Mouse (Mus musculus): ENCODE measurements around the gene Ugt2b5. TPM values are rescaled to one million over a fixed set of nuclear protein-coding genes. Genes with fewer than 3 reads are reported as not detected.
"Not testable (repeated sequence)": the region's sequence is repeated elsewhere in the genome, so short reads cannot be mapped to it uniquely, and the experiment has no call there.

The Ugt2b5 gene
- total RNA-seq (2015; ENCODE audit: low replicate concordance), result not detected in 2 replicates
- total RNA-seq (2017; ENCODE audit: low replicate concordance), result not detected in 2 replicates

DNA sequence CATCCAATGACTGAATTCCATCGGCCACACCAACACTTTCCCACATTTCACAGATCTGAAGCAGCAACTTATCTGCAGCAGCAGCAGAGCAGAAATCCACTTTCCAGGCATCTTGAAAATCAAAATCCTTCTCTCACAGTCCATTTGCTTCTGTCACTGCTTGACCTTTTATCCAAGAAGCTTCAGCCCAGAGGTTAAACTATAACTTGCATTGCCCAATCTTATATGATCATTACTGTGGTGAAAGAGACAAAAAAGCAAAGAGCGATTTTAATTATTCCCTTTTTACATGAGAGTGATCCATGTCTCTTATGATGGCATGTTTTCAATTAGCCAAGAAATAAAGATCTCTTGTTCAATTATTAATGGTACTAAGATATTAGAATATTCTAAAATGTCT lies at the start of gene Ugt2b5:
Ugt2b5 (minus strand) TSS at position 123 of the 400 bp plus-strand sequence.
- ATAC-seq (replicated peaks; ENCODE audit: low FRiP score, poor library complexity, severe bottlenecking), result not testable (repeated sequence)

DNA sequence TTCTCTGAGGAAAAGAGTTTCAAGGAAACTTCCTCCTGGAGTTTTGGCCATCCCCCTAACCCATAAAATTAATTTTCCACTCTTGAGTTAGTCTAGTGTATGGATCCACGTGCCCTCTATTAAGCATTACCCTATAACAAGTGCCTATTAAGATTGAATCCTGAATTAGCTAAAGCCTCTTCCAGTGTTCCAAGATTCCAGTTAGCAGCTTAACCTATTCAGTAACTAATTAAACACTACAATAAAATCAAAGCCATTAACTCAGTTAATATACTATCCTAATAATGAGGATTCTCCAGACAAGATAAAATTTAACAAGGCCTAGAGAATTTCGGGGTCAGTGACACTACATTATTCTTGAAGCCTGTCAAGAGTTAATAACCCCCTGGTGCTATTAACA lies 35.7 kb upstream of the Ugt2b5 start:
- ATAC-seq (replicated peaks; ENCODE audit: low FRiP score, poor library complexity, severe bottlenecking), result not testable (repeated sequence)

DNA sequence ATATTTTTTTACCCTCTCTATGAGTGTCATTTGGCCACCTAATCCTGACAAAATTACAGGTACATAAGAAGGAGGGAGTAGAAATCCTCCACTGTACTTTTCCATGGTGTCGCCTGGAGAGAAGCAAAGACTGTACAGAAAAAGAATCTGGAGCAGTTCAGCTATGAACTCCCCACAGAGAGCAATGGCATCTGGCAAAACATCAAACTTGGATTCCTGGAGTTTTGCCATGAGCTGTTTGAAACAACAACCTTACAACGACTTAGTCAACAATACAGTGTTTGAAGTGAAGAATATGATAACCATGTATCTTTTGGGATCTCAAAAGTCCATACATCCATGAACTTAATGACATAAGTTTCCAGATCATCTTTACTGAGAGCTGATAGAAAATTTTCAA lies 34.6 kb upstream of the Ugt2b5 start:
- no peak for ATAC-seq (replicated peaks; ENCODE audit: low FRiP score, poor library complexity, severe bottlenecking)

DNA sequence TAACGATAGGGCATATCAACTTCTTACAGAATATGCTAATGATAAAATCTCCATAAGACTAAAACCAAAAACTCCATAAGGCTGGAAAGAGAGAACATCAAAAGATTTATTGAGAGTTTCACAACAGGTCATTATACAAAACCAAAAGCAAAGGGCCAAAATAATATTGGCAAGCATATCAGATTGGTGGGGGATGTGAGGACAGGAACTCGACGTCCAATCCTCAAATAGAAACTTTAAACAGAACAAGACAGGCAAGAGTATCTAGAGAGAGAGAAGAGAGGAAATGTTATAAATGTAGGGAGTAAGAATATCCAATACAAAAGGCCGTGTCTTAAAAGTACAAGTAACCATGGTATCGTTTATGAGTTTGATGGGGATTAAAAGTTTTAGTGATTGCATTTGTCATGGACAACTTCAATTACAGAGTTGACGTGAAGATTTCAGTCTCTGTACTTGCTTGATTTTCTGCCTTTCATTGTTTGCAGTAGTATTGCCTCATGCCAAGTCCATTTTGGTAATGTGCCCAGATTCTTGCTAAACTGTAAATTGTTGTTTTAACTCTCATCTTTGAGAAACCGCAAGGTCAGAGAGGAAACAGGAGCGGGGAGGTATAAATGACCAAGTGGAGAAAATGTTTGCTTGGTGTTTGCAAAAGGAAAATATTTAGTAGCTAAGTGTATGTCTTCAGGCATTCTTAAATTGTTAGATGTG lies 7.8 kb upstream of the Ugt2b5 start:
- ATAC-seq (replicated peaks; ENCODE audit: low FRiP score, poor library complexity, severe bottlenecking), result no peak

DNA sequence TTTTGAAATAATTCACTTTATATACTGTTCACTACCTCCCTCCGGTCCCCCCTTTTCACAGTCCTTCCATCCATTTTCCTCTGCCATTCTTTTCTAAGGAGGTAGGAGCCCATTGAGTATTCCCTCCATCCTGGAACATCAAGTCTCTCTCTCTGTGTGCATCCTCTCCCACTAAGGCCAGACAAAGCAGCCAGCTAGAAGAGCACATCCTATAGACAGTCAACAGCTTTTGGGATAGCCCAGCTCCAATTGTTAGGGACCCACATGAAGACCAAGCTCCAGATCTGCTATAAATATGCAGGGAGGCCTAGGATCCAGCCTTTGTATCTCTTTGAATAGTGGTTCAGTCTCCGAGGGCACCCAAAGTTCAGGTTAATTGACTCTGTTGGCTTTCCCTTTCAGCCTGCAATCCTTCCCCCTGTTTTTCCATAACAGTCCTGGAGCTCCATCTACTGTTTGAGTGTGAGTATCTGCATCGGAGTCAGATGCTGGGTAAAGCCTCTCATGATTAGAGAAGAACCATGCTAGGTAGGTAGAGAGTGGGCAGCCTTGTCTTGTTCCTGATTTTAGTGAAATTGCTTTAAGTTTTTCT lies 2.8 kb upstream of the Ugt2b5 start:
- no peak for ATAC-seq (replicated peaks; ENCODE audit: low FRiP score, poor library complexity, severe bottlenecking)

DNA sequence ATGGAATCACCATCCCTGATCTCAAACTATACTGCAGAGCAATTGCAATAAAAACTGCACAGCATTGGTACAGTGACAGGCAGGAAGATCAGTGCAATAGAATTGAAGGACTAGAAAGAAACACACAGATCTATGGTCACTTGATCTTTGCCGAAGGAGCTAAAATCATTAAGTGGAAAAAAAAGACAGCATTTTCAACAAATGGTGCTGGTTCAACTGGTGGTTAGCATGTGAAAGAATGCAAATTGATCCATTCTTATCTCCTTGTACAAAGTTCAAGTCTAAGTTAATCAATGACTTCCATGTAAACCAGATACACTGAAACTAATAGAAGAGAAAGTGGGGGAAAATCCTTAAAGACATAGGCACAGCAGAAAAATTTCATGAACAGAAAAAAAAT lies 36.4 kb downstream of the Ugt2b5 start:
- not testable (repeated sequence) for ATAC-seq (replicated peaks; ENCODE audit: low FRiP score, poor library complexity, severe bottlenecking)

DNA sequence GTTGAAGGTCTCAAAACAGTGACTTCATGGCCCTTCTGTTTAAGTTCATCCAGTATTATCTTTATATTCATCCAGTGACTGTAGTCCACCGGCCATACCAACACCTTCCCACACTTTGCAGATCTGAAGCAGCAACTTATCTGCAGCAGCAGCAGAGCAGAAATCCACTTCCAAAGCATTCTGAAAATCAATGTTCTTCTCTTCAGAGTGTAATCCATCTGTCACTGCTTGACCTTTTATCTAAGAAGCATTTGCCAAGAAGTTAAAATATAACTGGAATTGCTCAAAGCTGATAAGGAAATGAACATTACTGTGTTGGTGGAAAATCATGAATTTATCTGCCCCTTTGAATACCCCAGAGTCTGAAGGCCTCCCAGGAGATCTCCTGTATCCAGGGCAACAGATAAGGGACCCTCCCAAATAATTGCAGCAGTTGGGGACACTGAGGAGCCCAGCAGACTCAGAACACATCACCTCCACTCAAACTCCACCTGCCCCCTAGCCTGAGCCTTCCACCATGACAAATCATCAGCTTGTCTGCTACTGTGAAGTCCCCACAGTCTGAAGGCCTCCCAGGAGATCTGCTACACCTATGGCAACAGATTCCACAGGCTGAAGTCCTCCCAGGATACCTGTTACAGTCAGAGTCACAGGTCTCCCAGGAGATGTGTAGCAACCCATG lies 47.6 kb downstream of the Ugt2b5 start, which contains the start of gene Ugt2b36:
Ugt2b36 (minus strand) TSS at position 210 of the 682 bp plus-strand sequence.
- no peak for ATAC-seq (replicated peaks; ENCODE audit: low FRiP score, poor library complexity, severe bottlenecking)

DNA sequence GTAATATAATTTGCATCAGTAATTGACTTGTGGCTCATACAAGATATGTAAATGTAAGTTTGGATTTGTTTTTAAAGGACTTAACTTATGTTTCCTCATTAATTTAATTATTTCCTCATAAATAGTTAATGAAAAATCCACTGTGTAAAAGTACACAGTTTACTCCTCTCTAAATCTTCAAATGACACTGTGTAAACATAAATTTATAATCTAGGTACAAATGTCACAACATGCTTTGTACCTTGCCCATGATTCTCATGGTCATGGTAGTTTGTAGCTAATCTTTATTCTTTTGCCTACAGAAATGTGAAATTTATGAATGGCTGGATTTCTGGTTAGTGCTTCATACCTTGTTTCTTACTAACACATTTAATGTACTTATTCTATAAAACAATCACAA lies 49.0 kb downstream of the Ugt2b5 start:
- no peak for ATAC-seq (replicated peaks; ENCODE audit: low FRiP score, poor library complexity, severe bottlenecking)

DNA sequence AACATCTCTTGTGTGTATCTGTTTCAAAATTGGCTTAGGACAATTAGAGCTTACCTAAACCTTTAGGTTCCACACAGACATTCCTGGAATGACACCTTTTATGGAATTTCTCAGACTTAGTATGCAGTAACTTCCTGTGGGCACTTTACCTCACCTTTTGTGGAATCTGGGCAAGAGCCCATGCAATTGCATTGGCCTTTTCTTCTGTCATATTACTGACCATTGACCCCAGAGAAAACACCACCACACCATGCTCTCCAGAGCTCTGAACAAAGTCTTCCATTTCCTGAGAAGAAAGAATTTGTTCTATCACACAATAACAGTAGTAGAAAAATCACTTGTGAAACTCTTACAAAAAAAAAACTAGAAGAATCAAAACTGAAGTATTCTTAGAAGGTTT lies 50.9 kb downstream of the Ugt2b5 start:
- ATAC-seq (replicated peaks; ENCODE audit: low FRiP score, poor library complexity, severe bottlenecking), result no peak

DNA sequence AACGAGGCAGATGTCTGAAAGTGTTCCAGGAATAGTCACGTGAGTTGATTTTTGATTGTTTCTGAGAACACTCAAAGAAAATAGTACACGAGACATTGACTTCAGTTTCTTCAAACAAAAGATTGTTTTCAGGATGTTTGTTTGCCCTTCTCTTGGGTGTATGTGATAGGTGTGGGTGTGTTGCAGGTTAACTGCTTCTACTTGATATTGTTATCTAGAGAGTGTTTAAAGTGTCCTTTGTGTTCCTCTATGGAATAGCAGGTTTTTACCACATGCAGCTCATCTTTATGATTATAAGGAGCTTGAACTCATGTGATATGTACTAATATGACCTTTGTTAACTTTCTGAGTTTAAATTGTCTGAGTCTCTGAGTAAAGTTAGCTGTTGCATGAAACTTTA lies 53.8 kb downstream of the Ugt2b5 start:
- no peak for ATAC-seq (replicated peaks; ENCODE audit: low FRiP score, poor library complexity, severe bottlenecking)

Other genes starting within 250 kb of the Ugt2b5 start
- not detected in 2 replicates for gene Ugt2b34, start 233.4 kb downstream of the Ugt2b5 start, total RNA-seq (2015; ENCODE audit: low replicate concordance)
- gene Ugt2b34, start 233.4 kb downstream of the Ugt2b5 start, total RNA-seq (2017; ENCODE audit: low replicate concordance), result not detected in 2 replicates
- not detected in 2 replicates for gene Ugt2b1, start 213.8 kb downstream of the Ugt2b5 start, total RNA-seq (2015; ENCODE audit: low replicate concordance)
- not detected in 2 replicates for gene Ugt2b1, start 213.8 kb downstream of the Ugt2b5 start, total RNA-seq (2017; ENCODE audit: low replicate concordance)
- gene Ugt2b35, start 139.5 kb downstream of the Ugt2b5 start, total RNA-seq (2015; ENCODE audit: low replicate concordance), result not detected in 2 replicates
- gene Ugt2b35, start 139.5 kb downstream of the Ugt2b5 start, total RNA-seq (2017; ENCODE audit: low replicate concordance), result not detected in 2 replicates
- not detected in 2 replicates for gene Ugt2b36, start 47.8 kb downstream of the Ugt2b5 start, total RNA-seq (2015; ENCODE audit: low replicate concordance)
- not detected in 2 replicates for gene Ugt2b36, start 47.8 kb downstream of the Ugt2b5 start, total RNA-seq (2017; ENCODE audit: low replicate concordance)
- not detected in 2 replicates for gene Ugt2b37, start 114.5 kb upstream of the Ugt2b5 start, total RNA-seq (2015; ENCODE audit: low replicate concordance)
- gene Ugt2b37, start 114.5 kb upstream of the Ugt2b5 start, total RNA-seq (2017; ENCODE audit: low replicate concordance), result not detected in 2 replicates
- not detected in 2 replicates for gene Ugt2a3, start 196.9 kb upstream of the Ugt2b5 start, total RNA-seq (2015; ENCODE audit: low replicate concordance)
- gene Ugt2a3, start 196.9 kb upstream of the Ugt2b5 start, total RNA-seq (2017; ENCODE audit: low replicate concordance), result not detected in 2 replicates

Measured in erythroblast, adult 5-6 weeks (primary cell).